Mouse (Mus musculus): ENCODE results near the gene Gm20814. TPM values are rescaled to one million over a fixed set of nuclear protein-coding genes. Genes with fewer than 3 reads are reported as not detected.
"Not testable (repeated sequence)": the region's sequence is repeated elsewhere in the genome, so short reads cannot be mapped to it uniquely, and the experiment has no call there.

The Gm20814 gene
- total RNA-seq (2015) (not detected in 2 replicates), total RNA-seq (2017) (not detected in 2 replicates)

- not testable (repeated sequence) for ATAC-seq (replicated peaks; ENCODE audit: poor library complexity)
These were observed at the start of gene Gm20814 for GRCm38 (mm10) chrY:75195556-75195955. Gm20814 (plus strand) TSS chrY:75195856.
